Mouse (Mus musculus) kidney, postnatal 25 days (tissue): ENCODE results near the gene Prx.

Experiments
- DNase-seq, 2 experiments: peaks; one replicate each; pipeline ENCODE4 v3.0.0; 2021; ENCODE audit warnings: mixed read lengths in 2 of 2

The Prx gene

GRCm38 (mm10) chr7:27560978-27561377, 61.9 kb downstream of the Prx start:
- DNase-seq = no peak
